Mouse (Mus musculus): Measurements from ENCODE around the gene Dlg2.

- no peak for TF ChIP-seq CTCF (conservative IDR thresholded peaks at IDR 0.05; ENCODE audit: low read length)
- no peak for TF ChIP-seq NANOG (IDR thresholded peaks at IDR 0.05; ENCODE audit: borderline replicate concordance, low read length)
- TF ChIP-seq POU5F1 (IDR thresholded peaks at IDR 0.05; ENCODE audit: borderline replicate concordance, low read length) = no peak
Measured at GRCm38 (mm10) chr7:90588318-90588717, 111.8 kb downstream of the Dlg2 start.
